Mouse (Mus musculus) brain, embryonic 14.5 days (tissue): Measurements from ENCODE around the gene 4930469K13Rik.

Experiments used
- CTCF ChIP-seq: fragments of 200-500 bp; IDR thresholded peaks from 2 replicates; pipeline ENCODE4 v1.5.1; 2012; ENCODE audit warnings: inconsistent platforms, mild to moderate bottlenecking, moderate library complexity, borderline replicate concordance; ENCODE audit not compliant: insufficient read depth, insufficient read length; ENCODE audit errors: extremely low read depth
- POLR2A ChIP-seq: fragments of 200-500 bp; IDR thresholded peaks from 2 replicates; pipeline ENCODE4 v1.6.1; 2012; ENCODE audit warnings: mild to moderate bottlenecking, inconsistent platforms, borderline replicate concordance; ENCODE audit not compliant: poor library complexity, insufficient read depth, insufficient read length, severe bottlenecking; ENCODE audit errors: extremely low read depth

- TF ChIP-seq POLR2A (no peak), CTCF (no peak)
Measured at GRCm38 (mm10) chr11:34002593-34002965, 95.8 kb downstream of the 4930469K13Rik start.
